Mouse (Mus musculus) small intestine, adult 2 months (tissue): ENCODE measurements around the gene Fam171a1. TPM values are rescaled to one million over a fixed set of nuclear protein-coding genes. Genes with fewer than 3 reads are reported as not detected.
A peak's percentile ranks its signal among the peaks of the same experiment; 100 is the strongest.

Experiments used
- H3K27ac ChIP-seq: fragments of 200-500 bp; 2 replicates; pipeline ENCODE4 v1.5.1; 2012; ENCODE audit warnings: low read depth, low read length, control low read depth, inconsistent platforms; ENCODE audit not compliant: insufficient read depth
- H3K27me3 ChIP-seq: fragments of 200-500 bp; 2 replicates; pipeline ENCODE4 v1.6.1; 2012; ENCODE audit warnings: mild to moderate bottlenecking, moderate library complexity, low read length, inconsistent platforms; ENCODE audit not compliant: control insufficient read depth, insufficient read depth
- H3K36me3 ChIP-seq: fragments of 200-500 bp; 2 replicates; pipeline ENCODE4 v1.6.1; 2012; ENCODE audit warnings: mild to moderate bottlenecking, low read length, control low read depth, inconsistent platforms; ENCODE audit not compliant: control insufficient read depth, insufficient read depth
- H3K4me1 ChIP-seq: fragments of 200-500 bp; 2 replicates; pipeline ENCODE4 v1.6.1; 2012; ENCODE audit warnings: low read length, inconsistent platforms, mixed read lengths; ENCODE audit not compliant: control insufficient read depth, insufficient read depth, insufficient read length
- H3K4me3 ChIP-seq: fragments of 200-500 bp; 2 replicates; pipeline ENCODE4 v1.5.1; 2012; ENCODE audit warnings: low read depth, mild to moderate bottlenecking, control low read depth, inconsistent platforms, low read length, moderate library complexity
- CTCF ChIP-seq: fragments of 200-500 bp; IDR thresholded peaks from 2 replicates; pipeline ENCODE4 v1.5.1; 2012; ENCODE audit warnings: low read depth, mild to moderate bottlenecking, control low read depth, inconsistent platforms, low read length, moderate library complexity, mixed read lengths; ENCODE audit not compliant: insufficient replicate concordance, insufficient read length; ENCODE audit errors: extremely low read depth
- POLR2A ChIP-seq: fragments of 200-500 bp; IDR thresholded peaks from 2 replicates; pipeline ENCODE4 v1.6.1; 2012; ENCODE audit warnings: low read depth, mild to moderate bottlenecking, control low read depth, inconsistent platforms, low read length, moderate library complexity
- WGBS: fragments of 180-500 bp; shearing (Covaris S2); methylation state at CpG from one replicate; pipeline ENCODE4 v1.1.7; 2018; 5-methylcytosine and 5-hydroxymethylcytosine counted together
- polyA plus RNA-seq: library from polyadenylated mRNA; depleted of rRNA; stranded (reverse); fragments of >200 nt; gene quantifications from 2 replicates; pipeline ENCODE4 v1.2.3, GENCODE M21; 2012

The Fam171a1 gene
- polyA plus RNA-seq, 1 experiment = 7.0 TPM

DNA sequence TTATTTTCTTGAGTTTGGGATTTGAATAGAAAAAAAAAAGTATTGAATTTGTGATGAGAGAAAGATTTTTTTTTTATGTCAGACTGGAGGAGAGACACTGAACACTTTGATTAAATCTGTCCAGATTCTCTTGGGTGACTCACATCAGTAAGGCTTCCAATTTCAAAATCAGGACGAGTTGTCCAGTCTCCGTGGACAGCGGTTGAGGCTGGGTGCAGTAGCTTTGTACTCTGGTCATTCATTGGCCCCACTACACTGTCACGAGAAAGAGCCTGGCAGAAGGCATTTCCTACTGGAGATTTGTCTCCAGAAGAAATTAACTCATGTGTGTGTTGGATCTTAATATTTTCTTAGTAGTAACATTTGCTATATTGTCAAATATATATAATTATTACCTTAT lies 8.5 kb downstream of the Fam171a1 start:
- no peak overlapping the region for H3K4me3 ChIP-seq
- TF ChIP-seq POLR2A (no peak), CTCF (no peak)
- H3K36me3 ChIP-seq = no peaks in the 10 kb centered on the region
- WGBS = 80% methylated on average over 4 of the region's 4 CpGs
- H3K27me3 ChIP-seq = no peaks in the 10 kb centered on the region
- no peak overlapping the region for H3K27ac ChIP-seq
- no peaks in the 10 kb centered on the region for H3K4me1 ChIP-seq

DNA sequence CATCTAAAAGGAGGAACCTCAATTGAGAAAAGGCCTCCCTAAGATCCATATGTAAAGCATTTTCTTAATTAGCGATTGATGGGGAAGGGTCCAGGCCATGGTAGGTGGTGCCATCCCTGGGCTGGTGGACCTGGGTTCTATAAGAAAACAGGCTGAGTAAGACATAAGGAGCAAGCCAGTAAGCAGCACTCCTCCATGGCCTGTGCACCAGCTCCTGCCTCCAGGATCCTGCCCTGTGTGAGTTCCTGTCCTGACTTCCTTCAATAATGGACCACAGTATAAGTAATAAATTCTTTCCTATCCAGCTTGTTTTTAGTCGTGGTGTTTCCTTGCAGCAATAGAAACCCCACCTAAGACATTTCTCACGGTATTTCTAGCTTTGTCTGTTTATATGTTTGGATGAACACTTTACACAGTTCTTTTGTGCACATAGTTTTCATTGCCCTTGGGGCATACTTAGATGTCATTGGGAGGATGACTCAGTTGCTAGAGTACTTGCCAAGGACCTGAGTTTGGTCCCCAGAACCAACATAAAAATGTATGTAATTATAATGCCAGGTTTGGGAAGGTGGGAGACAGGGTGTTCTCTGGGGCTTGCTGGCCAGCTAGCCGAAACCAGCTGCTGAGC lies 13.3 kb downstream of the Fam171a1 start:
- WGBS = 74% methylated on average over 4 of the region's 4 CpGs
- no peaks in the 10 kb centered on the region for H3K27me3 ChIP-seq
- H3K4me3 ChIP-seq = no peak overlapping the region
- no peak for TF ChIP-seq POLR2A
- TF ChIP-seq CTCF = no peak
- H3K4me1 ChIP-seq = peaks cover 7% of the 10 kb centered on the region; the same call in 1 of the 2 replicates
- H3K27ac ChIP-seq = no peak overlapping the region
- no peaks in the 10 kb centered on the region for H3K36me3 ChIP-seq

DNA sequence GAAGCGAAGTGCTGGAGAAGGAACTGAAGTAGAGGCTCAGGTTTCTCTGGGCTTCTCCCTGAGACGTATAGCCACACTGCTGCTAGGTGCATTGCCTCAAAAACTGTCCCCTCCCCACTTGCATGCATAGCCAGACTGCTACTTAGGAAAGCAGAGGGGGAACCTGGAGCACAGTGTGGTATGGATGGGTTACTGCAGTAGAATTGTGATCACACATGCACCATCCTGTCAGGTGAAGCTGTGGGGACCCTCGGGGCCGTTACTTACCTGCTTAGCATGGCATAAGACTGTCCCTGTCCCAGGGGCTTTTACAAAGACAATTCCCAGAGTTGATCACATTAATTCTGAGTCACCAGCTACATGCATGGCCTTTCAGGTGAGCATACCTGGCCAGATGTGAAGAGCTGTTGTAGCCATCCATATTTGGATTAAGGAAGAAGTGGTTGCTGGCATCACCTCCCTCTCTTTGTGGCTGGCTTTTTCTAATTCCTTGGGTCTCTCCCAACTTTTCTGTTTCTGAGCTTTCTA lies 14.4 kb downstream of the Fam171a1 start:
- peak overlapping the region; percentile 54; the same call in 1 of the 2 replicates for H3K27ac ChIP-seq
- no peak for TF ChIP-seq CTCF
- no peak for TF ChIP-seq POLR2A
- 48% methylated on average over 4 of the region's 4 CpGs for WGBS
- no peaks in the 10 kb centered on the region for H3K36me3 ChIP-seq
- H3K4me1 ChIP-seq = peaks cover 9% of the 10 kb centered on the region; the same call in 1 of the 2 replicates
- H3K27me3 ChIP-seq = no peaks in the 10 kb centered on the region
- no peak overlapping the region for H3K4me3 ChIP-seq

GRCm38 (mm10) chr2:3128910-3129309 lies 14.9 kb downstream of the Fam171a1 start:
- peak overlapping the region; percentile 54; the same call in 1 of the 2 replicates for H3K27ac ChIP-seq
- 32% methylated on average over 2 of the region's 2 CpGs for whole genome bisulfite sequencing
- H3K4me1 ChIP-seq = peaks cover 9% of the 10 kb centered on the region; the same call in 1 of the 2 replicates
- no peaks in the 10 kb centered on the region for H3K36me3 ChIP-seq
- no peak overlapping the region for H3K4me3 ChIP-seq
- no peaks in the 10 kb centered on the region for H3K27me3 ChIP-seq
- TF ChIP-seq POLR2A (no peak), CTCF (no peak)

DNA sequence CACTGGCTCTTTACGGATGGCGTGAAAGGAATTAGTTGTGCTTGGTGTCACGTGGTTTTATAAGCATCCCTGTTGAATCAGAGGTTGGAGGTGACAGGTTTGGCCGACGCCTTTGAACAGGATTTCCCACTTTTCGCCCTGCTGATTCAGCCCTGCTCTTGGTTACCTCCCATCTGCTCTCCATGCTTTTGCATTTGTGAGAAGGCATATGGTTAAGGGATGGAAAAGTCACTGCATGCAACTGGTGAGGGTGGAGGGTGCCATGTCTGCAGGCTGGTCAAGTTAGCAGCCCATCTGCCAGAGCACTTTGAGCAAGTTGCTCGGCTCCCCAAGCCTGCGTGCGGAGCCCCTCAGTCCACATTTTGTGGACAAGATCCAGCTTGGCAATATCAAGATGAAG lies 18.4 kb downstream of the Fam171a1 start:
- Histone ChIP-seq H3K4me1 (peaks cover 16% of the 10 kb centered on the region; the same call in 1 of the 2 replicates), H3K27ac (no peak overlapping the region), H3K4me3 (no peak overlapping the region), H3K27me3 (no peaks in the 10 kb centered on the region), H3K36me3 (no peaks in the 10 kb centered on the region)
- TF ChIP-seq CTCF (no peak), POLR2A (no peak)
- WGBS = 82% methylated on average over 9 of the region's 9 CpGs

GRCm38 (mm10) chr2:3134580-3135296 lies 20.7 kb downstream of the Fam171a1 start:
- TF ChIP-seq CTCF (no peak), POLR2A (no peak)
- H3K4me1 ChIP-seq = peaks cover 15% of the 10 kb centered on the region
- 27% methylated on average over 12 of the region's 12 CpGs for WGBS
- no peak overlapping the region for H3K4me3 ChIP-seq
- H3K27ac ChIP-seq = peak overlapping the region; percentile 40
- no peaks in the 10 kb centered on the region for H3K27me3 ChIP-seq
- no peaks in the 10 kb centered on the region for H3K36me3 ChIP-seq

GRCm38 (mm10) chr2:3135297-3135684 lies 21.3 kb downstream of the Fam171a1 start:
- WGBS = 24% methylated on average over 2 of the region's 2 CpGs

More at GRCm38 (mm10) chr2:3135297-3135684, 21.3 kb downstream of the Fam171a1 start:
- H3K4me1 ChIP-seq = peaks cover 15% of the 10 kb centered on the region
- H3K27ac ChIP-seq = no peak overlapping the region; the same call in 1 of the 2 replicates
- no peak overlapping the region for H3K4me3 ChIP-seq
- H3K27me3 ChIP-seq = no peaks in the 10 kb centered on the region
- H3K36me3 ChIP-seq = no peaks in the 10 kb centered on the region
- TF ChIP-seq POLR2A = no peak
- TF ChIP-seq CTCF = no peak
